Mouse (Mus musculus): ENCODE data around the gene Pik3ap1. TPM values are rescaled to one million over a fixed set of nuclear protein-coding genes. Genes with fewer than 3 reads are reported as not detected.
A peak's percentile ranks its signal among the peaks of the same experiment; 100 is the strongest.

The Pik3ap1 gene
- total RNA-seq, 2 experiments from 2014 or later: 0.95 to 1.2 TPM

- DNase-seq: no peak
These were observed 17.9 kb downstream of the Pik3ap1 start for GRCm38 (mm10) chr19:41366854-41367517.

GRCm38 (mm10) chr19:41366192-41366853, 18.6 kb downstream of the Pik3ap1 start:
- no peak for DNase-seq

- no peak for DNase-seq
These were observed 19.3 kb downstream of the Pik3ap1 start for GRCm38 (mm10) chr19:41365570-41365969.

- no peak for DNase-seq
These were observed 20.4 kb downstream of the Pik3ap1 start for GRCm38 (mm10) chr19:41364509-41364908.

- no peak for DNase-seq
These were observed 21.9 kb downstream of the Pik3ap1 start for GRCm38 (mm10) chr19:41362963-41363362.

- DNase-seq: no peak
These were observed 24.4 kb downstream of the Pik3ap1 start for GRCm38 (mm10) chr19:41360459-41360858.

GRCm38 (mm10) chr19:41354287-41354951, 30.5 kb downstream of the Pik3ap1 start:
- no peak for DNase-seq

- DNase-seq: no peak
These were observed 35.3 kb downstream of the Pik3ap1 start for GRCm38 (mm10) chr19:41349624-41350023.

- DNase-seq: no peak
These were observed 36.7 kb downstream of the Pik3ap1 start for GRCm38 (mm10) chr19:41348161-41348560.

GRCm38 (mm10) chr19:41347326-41347725, 37.6 kb downstream of the Pik3ap1 start:
- DNase-seq: no peak

GRCm38 (mm10) chr19:41346099-41346850, 38.6 kb downstream of the Pik3ap1 start:
- DNase-seq: no peak

GRCm38 (mm10) chr19:41345028-41345741, 39.7 kb downstream of the Pik3ap1 start:
- DNase-seq: peak; percentile 19

GRCm38 (mm10) chr19:41344666-41345027, 40.3 kb downstream of the Pik3ap1 start:
- no peak for DNase-seq

- DNase-seq: no peak
These were observed 42.3 kb downstream of the Pik3ap1 start for GRCm38 (mm10) chr19:41342592-41343090.

GRCm38 (mm10) chr19:41341677-41342076, 43.2 kb downstream of the Pik3ap1 start:
- no peak for DNase-seq

- peak; percentile 11 for DNase-seq
These were observed 45.7 kb downstream of the Pik3ap1 start for GRCm38 (mm10) chr19:41339020-41339836.

- DNase-seq: no peak
These were observed 46.5 kb downstream of the Pik3ap1 start for GRCm38 (mm10) chr19:41338379-41338778.

GRCm38 (mm10) chr19:41335721-41336120, 49.2 kb downstream of the Pik3ap1 start:
- no peak for DNase-seq

- no peak for DNase-seq
These were observed 51.9 kb downstream of the Pik3ap1 start for GRCm38 (mm10) chr19:41332986-41333385.

- no peak for DNase-seq
These were observed 52.7 kb downstream of the Pik3ap1 start for GRCm38 (mm10) chr19:41332228-41332627.

- DNase-seq: no peak
These were observed 54.5 kb downstream of the Pik3ap1 start for GRCm38 (mm10) chr19:41330401-41330800.

Data from heart, postnatal 4 days (tissue).